Mouse (Mus musculus): ENCODE results near the gene Ldhal6b. TPM values are rescaled to one million over a fixed set of nuclear protein-coding genes. Genes with fewer than 3 reads are reported as not detected.

Gene Ldhal6b
- polyA plus RNA-seq, 1 experiment from 2014 or later, result 0.13 TPM

GRCm38 (mm10) chr17:5425204-5425603 is 6.6 kb upstream of the Ldhal6b start:
- H3K9me3 ChIP-seq, result no peaks in the 10 kb centered on the region
- H3K27me3 ChIP-seq, result no peaks in the 10 kb centered on the region
- no peak overlapping the region for H3K4me3 ChIP-seq
- H3K4me1 ChIP-seq (replicated peaks), result no peaks in the 10 kb centered on the region
- H3K36me3 ChIP-seq, result peaks cover 8% of the 10 kb centered on the region; the same call in 1 of the 2 replicates
- H3K9ac ChIP-seq, result no peak overlapping the region
- WGBS, result 53% methylated on average over 3 of the region's 3 CpGs
- no peak for ATAC-seq (ENCODE audit: low read depth)
- no peak overlapping the region for H3K27ac ChIP-seq (replicated peaks)
- H3K4me2 ChIP-seq, result no peak overlapping the region

GRCm38 (mm10) chr17:5424156-5424555 is 5.6 kb upstream of the Ldhal6b start:
- WGBS, result 86% methylated on average over 8 of the region's 8 CpGs
- Histone ChIP-seq H3K9me3 (no peaks in the 10 kb centered on the region), H3K4me1 (replicated peaks) (no peaks in the 10 kb centered on the region), H3K27me3 (no peaks in the 10 kb centered on the region), H3K36me3 (peaks cover 14% of the 10 kb centered on the region), H3K27ac (replicated peaks) (no peak overlapping the region), H3K4me2 (no peak overlapping the region), H3K4me3 (no peak overlapping the region), H3K9ac (no peak overlapping the region)
- no peak for ATAC-seq (ENCODE audit: low read depth)

- Histone ChIP-seq H3K4me1 (replicated peaks) (no peaks in the 10 kb centered on the region), H3K36me3 (peaks cover 28% of the 10 kb centered on the region), H3K9ac (no peak overlapping the region), H3K27me3 (no peaks in the 10 kb centered on the region), H3K27ac (replicated peaks) (no peak overlapping the region), H3K4me3 (no peak overlapping the region), H3K4me2 (no peak overlapping the region), H3K9me3 (no peaks in the 10 kb centered on the region)
- ATAC-seq (ENCODE audit: low read depth), result no peak
- 52% methylated on average over 4 of the region's 4 CpGs for WGBS
These were observed 3.3 kb upstream of the Ldhal6b start for GRCm38 (mm10) chr17:5421835-5422234.

DNA sequence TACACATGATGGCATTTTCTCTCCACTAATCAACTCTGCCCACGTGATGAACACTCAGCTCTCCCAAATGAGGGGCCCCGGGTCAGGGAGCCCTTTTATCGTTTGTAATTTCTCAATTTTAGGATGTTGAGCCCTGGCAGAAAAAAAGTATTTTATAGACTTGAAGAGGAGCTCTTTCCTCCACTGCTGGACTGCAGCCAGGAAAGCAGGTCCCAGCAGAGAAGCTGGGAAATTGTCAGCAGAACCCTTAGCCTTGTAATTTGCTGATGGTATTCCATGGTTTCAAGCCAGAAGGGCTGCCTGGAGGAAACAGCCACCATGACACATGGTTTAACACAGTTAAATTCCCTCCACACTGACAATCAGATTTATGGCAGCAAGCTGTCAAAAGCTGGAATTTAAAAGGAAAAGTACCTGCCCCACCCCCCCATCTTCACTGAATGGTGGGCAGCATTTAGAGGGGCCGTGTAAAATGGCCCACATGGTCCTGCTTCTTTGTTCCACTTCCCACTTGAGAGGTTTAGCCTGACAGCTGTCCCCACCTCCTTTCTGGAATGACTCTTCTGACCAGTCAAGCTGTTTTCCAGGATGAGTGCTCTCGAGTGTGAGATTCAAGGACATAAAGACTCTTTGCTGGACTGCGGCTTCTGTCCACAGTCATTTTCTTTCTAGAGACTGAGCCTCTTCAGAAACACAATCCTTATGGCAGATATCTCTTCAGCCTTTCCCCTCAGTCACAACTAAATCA is 1.4 kb upstream of the Ldhal6b start:
- WGBS, result 66% methylated on average over 6 of the region's 6 CpGs
- Histone ChIP-seq H3K4me3 (no peak overlapping the region), H3K9me3 (no peaks in the 10 kb centered on the region)

DNA sequence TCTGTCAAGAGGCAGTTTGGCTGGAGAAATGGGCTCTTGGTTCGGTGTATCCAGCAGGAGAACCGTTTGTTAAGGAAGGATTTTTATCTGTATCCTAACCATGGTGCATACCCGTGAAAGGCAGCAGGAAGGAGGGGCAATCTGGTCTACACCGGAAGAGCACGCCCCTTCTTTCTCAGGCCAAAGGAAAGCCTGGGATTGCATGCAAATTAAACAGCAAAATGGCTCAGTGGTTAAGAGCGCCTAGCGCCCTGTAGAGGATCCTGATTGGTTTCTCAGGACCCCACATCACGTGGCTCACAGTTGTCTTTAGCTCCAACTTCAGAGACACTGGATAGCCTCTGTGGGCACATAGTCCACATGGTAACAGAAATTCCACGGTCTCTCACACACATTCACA is 489 bp upstream of the Ldhal6b start:
- H3K27ac ChIP-seq (replicated peaks), result no peak overlapping the region
- peaks cover 28% of the 10 kb centered on the region for H3K36me3 ChIP-seq
- no peak overlapping the region for H3K4me3 ChIP-seq
- no peaks in the 10 kb centered on the region for H3K27me3 ChIP-seq
- WGBS, result 86% methylated on average over 9 of the region's 9 CpGs
- no peak overlapping the region for H3K4me2 ChIP-seq
- no peak for ATAC-seq (ENCODE audit: low read depth)
- no peaks in the 10 kb centered on the region for H3K4me1 ChIP-seq (replicated peaks)
- H3K9ac ChIP-seq, result no peak overlapping the region
- H3K9me3 ChIP-seq, result no peaks in the 10 kb centered on the region

More for the DNA sequence above, 1.4 kb upstream of the Ldhal6b start:
- no peak overlapping the region for H3K9ac ChIP-seq
- peaks cover 28% of the 10 kb centered on the region for H3K36me3 ChIP-seq
- H3K27me3 ChIP-seq, result no peaks in the 10 kb centered on the region
- no peaks in the 10 kb centered on the region for H3K4me1 ChIP-seq (replicated peaks)
- ATAC-seq (ENCODE audit: low read depth), result no peak
- H3K4me2 ChIP-seq, result no peak overlapping the region
- no peak overlapping the region for H3K27ac ChIP-seq (replicated peaks)

GRCm38 (mm10) chr17:5416518-5416917 is 2.0 kb downstream of the Ldhal6b start:
- WGBS, result 89% methylated on average over 3 of the region's 3 CpGs
- Histone ChIP-seq H3K4me2 (no peak overlapping the region), H3K36me3 (peaks cover 28% of the 10 kb centered on the region), H3K27ac (replicated peaks) (no peak overlapping the region), H3K27me3 (no peaks in the 10 kb centered on the region), H3K4me3 (no peak overlapping the region), H3K9me3 (no peaks in the 10 kb centered on the region), H3K4me1 (replicated peaks) (no peaks in the 10 kb centered on the region), H3K9ac (no peak overlapping the region)
- ATAC-seq (ENCODE audit: low read depth), result no peak

DNA sequence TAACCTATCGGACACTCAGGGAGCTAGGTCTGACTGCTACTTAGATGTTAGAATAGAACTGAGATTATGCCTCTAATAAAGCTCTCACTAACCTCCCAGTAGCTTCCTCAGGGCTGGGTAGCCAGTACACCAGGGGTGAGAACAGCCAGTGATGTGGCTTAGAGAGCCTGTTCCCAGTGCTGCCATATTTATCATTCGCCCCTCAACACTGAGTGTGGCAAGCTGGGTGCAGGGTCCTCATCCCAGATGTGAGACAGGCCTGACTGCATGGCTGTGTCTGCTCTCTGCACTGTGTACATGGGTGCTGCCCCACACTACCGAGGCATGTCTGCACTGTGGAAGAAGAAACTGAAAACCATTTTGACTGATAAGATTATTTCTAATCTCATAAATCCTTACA is 4.5 kb downstream of the Ldhal6b start:
- WGBS, result 89% methylated on average over 3 of the region's 3 CpGs
- Histone ChIP-seq H3K4me2 (no peak overlapping the region), H3K27me3 (no peaks in the 10 kb centered on the region), H3K9ac (no peak overlapping the region), H3K27ac (replicated peaks) (no peak overlapping the region), H3K36me3 (peaks cover 28% of the 10 kb centered on the region), H3K9me3 (no peaks in the 10 kb centered on the region), H3K4me1 (replicated peaks) (no peaks in the 10 kb centered on the region), H3K4me3 (no peak overlapping the region)
- no peak for ATAC-seq (ENCODE audit: low read depth)

- no peak for ATAC-seq (ENCODE audit: low read depth)
- 81% methylated on average over 13 of the region's 13 CpGs for WGBS
- Histone ChIP-seq H3K27me3 (no peaks in the 10 kb centered on the region), H3K9ac (no peak overlapping the region), H3K27ac (replicated peaks) (no peak overlapping the region), H3K4me2 (no peak overlapping the region), H3K9me3 (no peaks in the 10 kb centered on the region), H3K4me3 (no peak overlapping the region), H3K36me3 (peaks cover 24% of the 10 kb centered on the region), H3K4me1 (replicated peaks) (no peaks in the 10 kb centered on the region)
These were observed 5.2 kb downstream of the Ldhal6b start for GRCm38 (mm10) chr17:5413350-5413749.

GRCm38 (mm10) chr17:5412740-5413139 is 5.8 kb downstream of the Ldhal6b start:
- no peak overlapping the region for H3K4me3 ChIP-seq
- 91% methylated on average over 7 of the region's 7 CpGs for WGBS
- no peaks in the 10 kb centered on the region for H3K9me3 ChIP-seq
- no peak overlapping the region for H3K4me2 ChIP-seq
- no peak for ATAC-seq (ENCODE audit: low read depth)
- no peak overlapping the region for H3K9ac ChIP-seq
- H3K4me1 ChIP-seq (replicated peaks), result no peaks in the 10 kb centered on the region
- no peak overlapping the region for H3K27ac ChIP-seq (replicated peaks)
- H3K36me3 ChIP-seq, result peaks cover 18% of the 10 kb centered on the region
- no peaks in the 10 kb centered on the region for H3K27me3 ChIP-seq

DNA sequence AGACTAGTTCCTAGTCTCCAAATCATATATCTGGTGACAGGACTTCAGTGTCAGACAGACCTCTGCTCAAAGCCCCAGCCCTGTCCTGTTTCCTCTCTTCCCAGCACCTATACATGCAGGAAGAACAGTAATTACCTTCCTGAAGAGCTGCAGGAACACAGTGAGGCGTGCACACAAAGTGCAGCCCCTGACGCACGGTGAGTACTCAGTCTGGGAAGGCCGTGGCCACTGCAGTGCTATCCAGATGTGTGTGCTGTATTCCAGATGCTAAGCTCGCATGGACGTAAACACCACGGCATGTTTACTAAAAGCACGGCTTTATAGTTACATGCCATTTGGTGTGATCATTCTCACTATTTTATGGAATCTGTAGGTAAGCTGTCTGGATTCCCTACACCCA is 6.3 kb downstream of the Ldhal6b start:
- H3K4me2 ChIP-seq, result no peak overlapping the region
- no peaks in the 10 kb centered on the region for H3K4me1 ChIP-seq (replicated peaks)
- H3K27me3 ChIP-seq, result no peaks in the 10 kb centered on the region
- 96% methylated on average over 8 of the region's 8 CpGs for WGBS
- no peak overlapping the region for H3K9ac ChIP-seq
- H3K27ac ChIP-seq (replicated peaks), result no peak overlapping the region
- no peak overlapping the region for H3K4me3 ChIP-seq
- no peaks in the 10 kb centered on the region for H3K9me3 ChIP-seq
- no peak for ATAC-seq (ENCODE audit: low read depth)
- H3K36me3 ChIP-seq, result peaks cover 13% of the 10 kb centered on the region

- no peak overlapping the region for H3K4me2 ChIP-seq
- H3K27me3 ChIP-seq, result no peaks in the 10 kb centered on the region
- no peak overlapping the region for H3K9ac ChIP-seq
- no peak overlapping the region for H3K27ac ChIP-seq (replicated peaks)
- no peaks in the 10 kb centered on the region for H3K4me1 ChIP-seq (replicated peaks)
- H3K36me3 ChIP-seq, result peaks cover 11% of the 10 kb centered on the region
- WGBS, result 95% methylated on average over 17 of the region's 17 CpGs
- no peak overlapping the region for H3K4me3 ChIP-seq
- H3K9me3 ChIP-seq, result no peaks in the 10 kb centered on the region
- no peak for ATAC-seq (ENCODE audit: low read depth)
These were observed 7.4 kb downstream of the Ldhal6b start for GRCm38 (mm10) chr17:5411205-5411604.

- Histone ChIP-seq H3K27me3 (peaks cover 1% of the 10 kb centered on the region; the same call in 1 of the 2 replicates), H3K9ac (no peak overlapping the region), H3K36me3 (peaks cover 11% of the 10 kb centered on the region), H3K9me3 (no peaks in the 10 kb centered on the region), H3K27ac (replicated peaks) (no peak overlapping the region), H3K4me3 (no peak overlapping the region), H3K4me2 (no peak overlapping the region), H3K4me1 (replicated peaks) (0 out of 2 replicates have a peak, but pooled peaks cover 3% of the 10 kb centered on the region)
- 91% methylated on average over 4 of the region's 4 CpGs for WGBS
- ATAC-seq (ENCODE audit: low read depth), result no peak
These were observed 8.2 kb downstream of the Ldhal6b start for GRCm38 (mm10) chr17:5410336-5410735.

- 57% methylated on average over 6 of the region's 6 CpGs for WGBS
- H3K27ac ChIP-seq (replicated peaks), result no peak overlapping the region; the same call in 1 of the 2 replicates
These were observed 11.5 kb downstream of the Ldhal6b start for GRCm38 (mm10) chr17:5407030-5407429.

More at GRCm38 (mm10) chr17:5407030-5407429, 11.5 kb downstream of the Ldhal6b start:
- Histone ChIP-seq H3K9me3 (no peaks in the 10 kb centered on the region), H3K4me1 (replicated peaks) (peaks cover 19% of the 10 kb centered on the region; the same call in 1 of the 2 replicates), H3K9ac (no peak overlapping the region), H3K27me3 (peaks cover 19% of the 10 kb centered on the region), H3K4me3 (no peak overlapping the region), H3K4me2 (no peak overlapping the region), H3K36me3 (peaks cover 11% of the 10 kb centered on the region)
- no peak for ATAC-seq (ENCODE audit: low read depth)
